ENCODE assay signal across 12 mouse cellular contexts in the genomic region with DNA sequence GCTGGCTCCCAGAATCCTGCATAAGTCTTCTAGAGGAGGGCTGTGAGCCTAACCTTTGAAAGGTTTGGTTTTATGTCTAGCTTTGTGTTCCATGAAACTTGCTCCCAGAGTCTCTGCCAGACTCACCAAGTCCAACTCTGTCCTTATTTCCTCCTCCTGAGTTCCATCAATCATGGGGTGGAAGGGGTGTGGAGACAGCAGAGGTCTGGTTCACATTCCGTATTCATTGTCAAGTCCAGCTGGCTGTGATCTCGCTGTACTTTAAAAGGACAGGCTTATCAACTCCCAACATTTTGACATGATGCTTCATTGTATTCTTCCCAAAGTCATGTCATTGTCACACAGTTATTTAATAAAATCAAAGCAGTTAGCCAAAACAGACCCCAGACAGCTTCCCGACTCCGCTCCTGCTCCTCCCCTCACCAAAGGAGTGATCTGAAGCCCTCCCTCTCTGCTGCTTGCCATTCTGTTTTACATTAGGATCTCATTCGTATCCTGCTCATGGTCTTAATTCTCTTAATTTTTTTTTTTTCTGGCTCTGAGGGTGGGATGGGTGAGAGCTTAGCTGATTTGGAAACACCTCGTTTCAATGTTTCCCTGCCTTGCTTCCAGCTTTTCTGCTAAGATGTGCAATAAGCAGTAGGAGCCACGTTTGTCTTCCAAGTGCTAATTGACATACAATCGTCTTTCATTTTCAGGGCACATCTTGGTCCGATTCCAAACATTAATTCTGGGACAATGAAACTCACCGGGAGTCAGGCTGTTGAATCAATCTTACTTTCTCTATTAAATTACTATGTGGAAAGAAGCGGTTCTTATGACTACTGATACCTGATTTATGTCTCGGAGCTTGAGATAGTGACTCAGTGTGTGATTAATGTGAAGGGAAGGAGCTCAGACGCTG.
DNase-seq lines count a peak whose midpoint lies in the region; ATAC-seq and TF ChIP-seq lines count a peak whose summit lies in the region.
"Had no signal": no experiment of that assay in that cellular context is flagged by ENCODE, and none has a peak within 500 bp of the region (broad histone marks: within the 10 kb centered on the region; RNA-seq: fewer than 3 reads in every experiment).

No protein-coding gene starts in this region.

- H3K27ac ChIP-seq in forebrain, embryonic 14.5 days (ENCODE audit: low read depth, low read length): no peak overlapping the region
- H3K27ac ChIP-seq in forebrain, embryonic 12.5 days: no peak overlapping the region
- no peak overlapping the region for H3K27ac ChIP-seq in lung, embryonic 14.5 days (ENCODE audit: low read depth)
- H3K27ac ChIP-seq: limb, embryonic 13.5 days had no signal

- no peaks in the 10 kb centered on the region for H3K27me3 ChIP-seq in forebrain, embryonic 14.5 days (replicated peaks; ENCODE audit: control insufficient read depth, insufficient read depth, low read length)
- no peaks in the 10 kb centered on the region for H3K27me3 ChIP-seq in forebrain, embryonic 12.5 days
- no peaks in the 10 kb centered on the region for H3K27me3 ChIP-seq in lung, embryonic 14.5 days (ENCODE audit: insufficient read depth, low read length)
- H3K27me3 ChIP-seq: limb, embryonic 13.5 days had no signal

- peak; percentile 7; the same call in 1 of the 2 replicates for ATAC-seq in forebrain, embryonic 14.5 days
- ATAC-seq in forebrain, embryonic 12.5 days (ENCODE audit: low FRiP score): no peak
- ATAC-seq in lung, embryonic 14.5 days (ENCODE audit: insufficient read depth): peak; percentile 69
- no peak for ATAC-seq in erythroid progenitor cell, adult 5-6 weeks (replicated peaks; ENCODE audit: low FRiP score, poor library complexity, severe bottlenecking)

- DNase-seq in forebrain, embryonic 14.5 days (ENCODE audit: low spot score): peak; percentile 69
- peak; percentile 74 for DNase-seq in lung, embryonic 14.5 days
- DNase-seq in lung, adult 2 months: no peak
- DNase-seq in embryo, embryonic 10.5 days (ENCODE audit: low spot score): peak; percentile 36
- DNase-seq in kidney, postnatal 4 days: peak; percentile 36 to 52
- DNase-seq in thymus, postnatal 4 days: no peak
- DNase-seq: cerebellum, adult 8-10 months; right cerebral cortex, postnatal 4 days; thymus, postnatal 14 days had no signal

- 31% methylated on average over 13 of the region's 13 CpGs for WGBS in forebrain, embryonic 14.5 days
- 64% methylated on average over 13 of the region's 13 CpGs for WGBS in forebrain, embryonic 12.5 days
- WGBS in lung, embryonic 14.5 days: 34% methylated on average over 13 of the region's 13 CpGs
- WGBS in lung, adult 2 months: 37% methylated on average over 13 of the region's 13 CpGs

- H3K4me2 ChIP-seq in forebrain, embryonic 14.5 days (ENCODE audit: low read length): peak overlapping the region; percentile 25
- no peak overlapping the region for H3K4me2 ChIP-seq in forebrain, embryonic 12.5 days
- 0 out of 2 replicates have a peak overlapping the region, but pooled peaks have one; percentile 8 for H3K4me2 ChIP-seq in lung, embryonic 14.5 days
- H3K4me2 ChIP-seq: limb, embryonic 13.5 days had no signal

- no peak overlapping the region for H3K4me3 ChIP-seq in forebrain, embryonic 14.5 days (ENCODE audit: low read depth, low read length)
- no peak overlapping the region for H3K4me3 ChIP-seq in forebrain, embryonic 12.5 days (replicated peaks)
- H3K4me3 ChIP-seq in lung, embryonic 14.5 days (ENCODE audit: low read depth, low read length): no peak overlapping the region
- H3K4me3 ChIP-seq in lung, adult 2 months (replicated peaks; ENCODE audit: extremely low read depth, low read depth, low read length): no peak overlapping the region
- H3K4me3 ChIP-seq: limb, embryonic 13.5 days had no signal

- TF ChIP-seq POLR2A in lung, adult 2 months (IDR thresholded peaks at IDR 0.05; ENCODE audit: borderline replicate concordance, extremely low read depth, low read depth, low read length): no peak

- H3K36me3 ChIP-seq in forebrain, embryonic 14.5 days (ENCODE audit: control insufficient read depth, insufficient read depth, low read length): no peaks in the 10 kb centered on the region
- no peaks in the 10 kb centered on the region for H3K36me3 ChIP-seq in forebrain, embryonic 12.5 days (replicated peaks)
- no peaks in the 10 kb centered on the region for H3K36me3 ChIP-seq in lung, embryonic 14.5 days (ENCODE audit: insufficient read depth)
- H3K36me3 ChIP-seq: limb, embryonic 13.5 days had no signal

- H3K9ac ChIP-seq in forebrain, embryonic 14.5 days (ENCODE audit: low read length): no peak overlapping the region
- no peak overlapping the region for H3K9ac ChIP-seq in forebrain, embryonic 12.5 days
- no peak overlapping the region for H3K9ac ChIP-seq in lung, embryonic 14.5 days
- H3K9ac ChIP-seq: limb, embryonic 13.5 days had no signal

- TF ChIP-seq CTCF in lung, embryonic 14.5 days (IDR thresholded peaks at IDR 0.05; ENCODE audit: low read depth): no peak
- TF ChIP-seq CTCF in lung, adult 2 months (IDR thresholded peaks at IDR 0.05; ENCODE audit: insufficient read depth, low read length): no peak

- H3K9me3 ChIP-seq in forebrain, embryonic 14.5 days (replicated peaks; ENCODE audit: control insufficient read depth, low read length): no peaks in the 10 kb centered on the region
- no peaks in the 10 kb centered on the region for H3K9me3 ChIP-seq in forebrain, embryonic 12.5 days
- H3K9me3 ChIP-seq in lung, embryonic 14.5 days (ENCODE audit: low read depth, low read length): no peaks in the 10 kb centered on the region
- H3K9me3 ChIP-seq: limb, embryonic 13.5 days had no signal

- peaks cover 17% of the 10 kb centered on the region for H3K4me1 ChIP-seq in forebrain, embryonic 14.5 days (ENCODE audit: control insufficient read depth, insufficient read depth, low read length)
- H3K4me1 ChIP-seq in forebrain, embryonic 12.5 days: peaks cover 17% of the 10 kb centered on the region; the same call in 1 of the 2 replicates
- H3K4me1 ChIP-seq in lung, embryonic 14.5 days (ENCODE audit: insufficient read depth): peaks cover 22% of the 10 kb centered on the region
- H3K4me1 ChIP-seq in lung, adult 2 months (ENCODE audit: control insufficient read depth, insufficient read depth, low read length): peaks cover 16% of the 10 kb centered on the region

Comparison
In these comparisons a context has a peak if more than half of its experiments do, and no peak if none do; other contexts are left out.
1. ATAC-seq: peak in forebrain, embryonic 14.5 days (single experiment) and lung, embryonic 14.5 days (single experiment); none in forebrain, embryonic 12.5 days (single experiment) and erythroid progenitor cell, adult 5-6 weeks (single experiment).
2. DNase-seq: peak in forebrain, embryonic 14.5 days (single experiment), lung, embryonic 14.5 days (single experiment), embryo, embryonic 10.5 days (single experiment) and kidney, postnatal 4 days (2 of 2); none in lung, adult 2 months (single experiment) and thymus, postnatal 4 days (single experiment).